Mouse (Mus musculus) lung, postnatal 10 days (tissue): Measurements from ENCODE around the gene Aurkb.

ENCODE experiments used
- DNase-seq: peaks from one replicate; pipeline ENCODE4 v3.0.0; 2021

Gene Aurkb

DNA sequence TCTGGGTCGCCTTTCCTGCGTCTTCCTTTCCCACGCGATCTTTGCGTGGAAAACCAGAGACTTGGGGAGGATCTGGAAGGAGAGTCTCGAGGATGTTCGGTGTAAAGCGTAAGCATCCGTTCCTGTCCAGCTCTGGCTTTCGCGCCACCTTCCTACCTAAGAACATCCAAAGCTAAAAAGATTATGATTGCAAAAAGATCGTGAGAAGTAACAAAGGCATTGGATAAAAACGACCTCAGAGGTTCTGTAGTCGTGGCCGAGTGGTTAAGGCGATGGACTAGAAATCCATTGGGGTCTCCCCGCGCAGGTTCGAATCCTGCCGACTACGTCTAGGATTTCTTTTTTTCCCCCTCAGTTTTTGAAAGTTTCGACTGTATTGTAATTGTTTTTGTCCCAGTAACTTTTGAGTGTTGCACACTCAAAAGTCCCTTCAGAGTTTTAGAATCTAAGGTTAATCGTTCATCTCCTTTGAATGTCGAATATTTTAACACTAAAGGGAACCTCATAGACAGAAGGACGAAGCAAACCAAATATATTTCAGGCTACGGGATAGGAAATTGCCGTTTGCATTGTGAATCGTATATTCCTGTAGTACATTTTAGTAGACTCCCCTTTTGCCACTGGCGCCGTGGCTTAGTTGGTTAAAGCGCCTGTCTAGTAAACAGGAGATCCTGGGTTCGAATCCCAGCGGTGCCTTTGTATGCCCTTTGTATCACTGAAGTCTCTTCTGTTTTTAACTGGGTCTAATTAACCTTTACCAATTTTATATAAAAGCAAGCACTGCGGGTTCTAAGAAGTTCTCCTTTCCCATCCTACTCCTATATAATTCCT is 8.0 kb upstream of the Aurkb start:
- DNase-seq: peak; percentile 80

DNA sequence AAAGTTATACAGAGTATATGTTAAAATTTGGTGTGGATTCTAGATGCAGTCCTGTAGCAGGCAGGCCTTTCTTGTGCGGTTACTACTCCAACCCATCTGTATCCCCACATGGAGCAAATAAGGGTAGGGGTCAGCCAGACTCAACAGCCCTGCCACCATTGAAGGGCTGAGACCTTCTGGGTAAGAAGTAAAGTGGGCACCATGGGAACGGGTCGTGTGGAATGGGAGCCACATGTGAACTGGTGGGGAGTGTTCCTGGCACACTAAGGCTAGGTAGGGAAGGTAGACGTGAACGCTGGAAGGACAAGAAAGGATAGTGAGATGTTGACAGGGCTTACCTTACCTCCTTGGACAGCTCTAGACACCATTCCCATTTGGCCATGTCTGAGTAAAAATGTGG is 7.3 kb upstream of the Aurkb start:
- no peak for DNase-seq

GRCm38 (mm10) chr11:69046395-69046774 is 938 bp downstream of the Aurkb start:
- DNase-seq: no peak

DNA sequence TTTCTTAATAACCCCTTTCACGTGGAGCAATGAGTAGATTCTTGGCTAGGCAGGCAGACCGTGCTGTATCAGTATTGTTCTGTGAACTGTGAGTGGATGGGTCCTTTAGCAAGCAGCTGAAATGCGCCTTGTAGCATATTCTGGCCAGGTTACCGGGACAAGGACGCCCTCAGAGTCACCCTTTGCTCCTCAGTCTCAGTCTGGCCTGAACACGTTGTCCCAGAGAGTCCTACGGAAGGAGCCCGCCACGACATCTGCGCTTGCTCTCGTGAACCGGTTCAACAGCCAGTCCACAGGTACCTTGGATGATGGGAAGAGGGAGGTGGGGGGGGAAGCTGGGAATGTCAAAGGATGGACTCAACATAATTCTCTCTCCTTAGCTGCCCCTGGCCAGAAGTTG is 2.1 kb downstream of the Aurkb start:
- DNase-seq: no peak

DNA sequence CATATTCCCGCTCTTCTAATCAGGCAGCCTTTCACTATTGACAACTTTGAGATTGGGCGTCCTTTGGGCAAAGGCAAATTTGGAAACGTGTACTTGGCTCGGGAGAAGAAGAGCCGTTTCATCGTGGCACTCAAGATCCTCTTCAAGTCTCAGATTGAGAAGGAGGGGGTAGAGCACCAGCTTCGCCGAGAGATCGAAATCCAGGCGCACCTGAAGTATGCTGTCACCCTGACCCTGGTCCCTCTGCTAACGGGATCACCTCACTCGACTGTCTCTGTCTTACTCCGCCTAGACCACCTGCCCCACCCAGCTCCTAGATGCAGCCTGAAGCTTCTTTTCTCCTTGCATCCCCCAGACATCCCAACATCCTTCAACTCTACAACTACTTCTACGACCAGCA is 2.7 kb downstream of the Aurkb start:
- DNase-seq: no peak

- DNase-seq: no peak
Observed at GRCm38 (mm10) chr11:69050748-69051147, 5.3 kb downstream of the Aurkb start.

DNA sequence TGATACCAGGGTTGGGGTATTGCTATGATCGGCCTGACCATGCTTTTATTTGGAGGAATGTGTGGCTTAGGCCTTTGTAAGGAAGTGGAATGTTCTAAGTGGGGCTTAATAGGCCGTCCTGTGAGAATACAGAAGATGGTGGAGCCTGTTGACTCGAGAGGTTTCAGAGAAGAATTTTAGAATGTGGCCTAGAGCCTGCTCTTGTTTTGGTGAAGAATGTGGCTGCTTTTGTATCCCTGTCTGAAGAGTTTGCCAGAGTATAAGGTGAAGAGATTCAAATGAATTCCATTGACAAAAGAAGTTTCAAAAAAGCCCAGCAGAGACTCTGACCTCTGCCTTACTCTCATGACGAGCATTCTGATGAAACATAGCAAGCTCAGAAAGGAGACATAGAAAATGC is 6.3 kb downstream of the Aurkb start:
- no peak for DNase-seq

- no peak for DNase-seq
Observed at GRCm38 (mm10) chr11:69052824-69053421, 7.5 kb downstream of the Aurkb start.

- DNase-seq: no peak
Observed at GRCm38 (mm10) chr11:69053848-69054247, 8.4 kb downstream of the Aurkb start.

- no peak for DNase-seq
Observed at GRCm38 (mm10) chr11:69058265-69058664, 12.8 kb downstream of the Aurkb start.

DNA sequence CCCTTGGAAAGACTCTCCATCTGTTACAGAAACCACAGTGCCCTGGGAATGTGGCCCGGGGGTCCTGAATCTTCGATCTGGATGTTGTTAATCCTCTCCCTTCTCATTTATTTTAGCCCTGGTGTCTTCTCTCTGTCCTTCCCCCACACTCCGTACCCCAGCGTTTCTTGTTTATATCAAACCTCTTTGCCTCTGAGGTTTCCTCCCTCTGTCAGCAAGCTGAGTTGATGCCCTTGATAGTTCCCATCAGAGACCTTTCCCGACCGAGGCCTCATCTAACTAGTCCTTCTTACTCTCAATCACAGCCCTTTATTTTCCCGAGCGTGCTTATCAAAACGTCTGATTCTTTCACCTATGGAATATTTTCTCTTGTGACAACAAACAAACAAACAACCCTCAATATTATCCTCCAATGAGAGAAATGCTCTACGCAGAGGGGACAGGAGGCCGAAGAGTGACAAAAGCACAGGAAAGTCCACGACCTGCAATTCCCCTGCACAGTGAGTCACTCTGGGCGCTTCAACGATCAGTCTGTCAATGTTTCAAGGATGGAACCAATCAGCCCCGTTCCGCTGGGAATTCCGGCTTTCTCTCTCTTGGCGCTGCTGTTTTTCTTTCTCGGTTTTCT is 13.4 kb downstream of the Aurkb start:
- no peak for DNase-seq

- DNase-seq: peak; percentile 97
Observed at GRCm38 (mm10) chr11:69059357-69059974, 14.0 kb downstream of the Aurkb start, which contains the start of gene Borcs6. Gene Borcs6, plus strand, starts transcription at chr11:69059717.

DNA sequence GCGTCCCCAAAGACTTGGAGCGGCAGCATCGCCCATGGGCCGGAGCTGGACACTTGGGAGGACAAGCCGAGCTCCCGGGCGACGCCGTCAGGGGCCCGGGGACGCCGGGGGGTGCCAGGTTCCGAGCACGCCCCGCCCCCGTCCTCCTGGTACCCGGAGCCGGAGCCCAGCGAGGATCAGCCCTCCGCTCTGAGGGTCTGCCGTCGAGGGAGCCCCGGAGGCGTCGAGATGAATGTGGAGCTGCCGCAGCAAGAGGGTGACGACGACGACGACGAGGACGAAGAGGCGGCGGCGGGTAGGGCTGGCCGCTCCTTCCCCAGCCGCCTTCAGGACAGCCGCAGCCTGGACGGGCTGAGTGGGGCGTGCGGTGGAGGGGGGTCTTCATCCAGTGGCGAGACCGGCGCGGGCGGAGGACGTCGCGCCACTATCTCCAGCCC is 14.5 kb downstream of the Aurkb start:
- DNase-seq: peak; percentile 67

DNA sequence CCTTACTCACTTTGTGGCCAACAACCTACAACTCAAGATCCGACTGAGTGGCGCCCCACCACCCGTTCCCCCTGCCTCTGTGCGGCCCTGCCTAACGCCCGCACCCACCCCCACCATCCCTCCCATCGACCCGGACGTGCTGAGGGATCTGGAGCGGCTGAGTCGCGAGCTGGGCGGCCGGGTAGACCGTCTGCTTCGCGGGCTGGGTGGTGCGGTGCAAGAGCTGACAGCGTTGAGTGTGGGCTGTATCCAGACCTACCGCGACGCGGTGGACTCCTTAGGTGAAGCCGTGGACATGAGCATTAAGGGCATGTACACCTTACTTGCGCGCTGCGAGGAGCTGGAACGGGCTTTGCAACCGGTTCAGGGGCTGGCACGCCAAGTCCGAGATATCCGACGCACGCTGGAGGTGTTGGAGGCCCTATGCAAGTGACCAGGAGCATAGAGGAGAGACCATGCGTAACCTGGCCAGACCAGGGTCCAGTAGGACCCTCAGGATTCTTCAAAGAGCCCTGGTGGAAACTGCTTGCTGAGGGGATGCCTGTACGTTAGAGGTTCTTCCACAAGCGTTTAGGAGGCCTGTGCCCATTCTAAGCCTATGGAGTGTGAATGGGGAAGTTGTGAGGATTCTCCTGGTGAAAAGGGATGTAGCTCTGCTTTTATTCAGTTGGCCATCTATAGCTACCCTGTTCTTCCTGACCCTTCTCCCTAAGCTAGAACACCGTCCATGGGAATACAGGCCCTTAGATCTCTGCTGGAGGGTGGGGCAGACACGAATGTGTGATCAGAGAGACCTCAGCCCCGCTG is 15.2 kb downstream of the Aurkb start:
- peak; percentile 51 for DNase-seq

GRCm38 (mm10) chr11:69061255-69061912 is 15.9 kb downstream of the Aurkb start:
- no peak for DNase-seq

DNA sequence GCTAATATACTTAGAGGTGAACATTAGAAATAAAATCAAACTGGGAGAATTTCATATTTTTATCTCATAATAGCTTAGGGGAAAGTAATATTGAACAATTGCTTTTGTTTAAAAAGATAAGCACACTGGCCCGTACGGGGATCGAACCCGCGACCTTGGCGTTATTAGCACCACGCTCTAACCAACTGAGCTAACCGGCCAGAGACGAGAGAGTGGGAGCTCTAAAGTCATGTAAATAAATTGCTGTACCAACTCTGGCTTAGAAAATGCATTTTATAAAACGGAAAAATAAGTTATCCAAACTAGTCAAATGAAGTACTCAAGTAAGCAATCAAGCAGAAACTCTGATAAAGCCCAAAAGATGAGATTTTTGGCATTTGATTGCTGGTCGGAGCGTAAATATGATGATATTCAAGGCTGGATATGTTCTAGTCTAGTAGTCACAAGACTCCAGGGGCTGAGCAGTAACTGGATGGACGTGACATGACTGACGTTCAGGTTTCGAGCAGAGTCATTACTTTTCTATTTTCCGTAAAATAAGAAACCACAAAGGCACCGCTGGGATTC is 16.8 kb downstream of the Aurkb start:
- peak; percentile 78 for DNase-seq

- peak; percentile 96 for DNase-seq
Observed at GRCm38 (mm10) chr11:69062761-69063224, 17.3 kb downstream of the Aurkb start.

DNA sequence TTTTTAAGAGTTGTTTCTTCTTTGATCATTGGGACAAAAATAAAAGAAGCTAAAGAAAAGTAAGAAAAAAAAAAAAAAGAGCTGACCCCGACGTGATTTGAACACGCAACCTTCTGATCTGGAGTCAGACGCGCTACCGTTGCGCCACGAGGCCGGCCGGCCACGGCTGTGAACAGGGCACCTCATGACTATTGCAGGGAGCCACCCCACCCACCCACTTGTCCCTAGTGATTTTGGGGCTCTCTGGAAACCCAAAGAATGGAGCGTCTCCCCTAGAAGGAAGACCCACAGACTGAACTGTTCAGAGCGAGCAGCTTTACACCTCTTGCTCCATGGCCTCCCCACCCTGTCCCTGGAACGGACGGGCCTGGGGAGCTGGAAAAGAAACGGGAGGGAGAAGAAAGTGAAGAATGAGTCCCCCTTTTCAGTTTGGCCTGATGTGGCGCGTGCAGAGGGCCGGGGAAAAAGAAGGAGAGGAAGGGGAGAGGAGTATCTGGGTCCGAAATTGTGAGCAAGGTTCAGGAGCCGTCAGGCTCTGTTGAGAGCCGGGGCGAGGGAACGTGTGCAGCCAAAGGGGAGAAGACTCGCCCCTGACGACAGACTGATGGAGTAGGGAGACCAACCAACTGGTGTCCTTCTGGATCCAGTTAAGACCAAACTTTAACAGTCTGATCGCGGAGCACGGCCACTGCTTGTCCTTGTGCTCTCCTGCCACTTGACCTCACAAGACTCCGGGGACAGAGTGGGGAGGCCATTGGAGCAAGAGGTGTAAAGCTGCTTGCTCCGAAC is 18.2 kb downstream of the Aurkb start:
- peak; percentile 87 for DNase-seq

DNA sequence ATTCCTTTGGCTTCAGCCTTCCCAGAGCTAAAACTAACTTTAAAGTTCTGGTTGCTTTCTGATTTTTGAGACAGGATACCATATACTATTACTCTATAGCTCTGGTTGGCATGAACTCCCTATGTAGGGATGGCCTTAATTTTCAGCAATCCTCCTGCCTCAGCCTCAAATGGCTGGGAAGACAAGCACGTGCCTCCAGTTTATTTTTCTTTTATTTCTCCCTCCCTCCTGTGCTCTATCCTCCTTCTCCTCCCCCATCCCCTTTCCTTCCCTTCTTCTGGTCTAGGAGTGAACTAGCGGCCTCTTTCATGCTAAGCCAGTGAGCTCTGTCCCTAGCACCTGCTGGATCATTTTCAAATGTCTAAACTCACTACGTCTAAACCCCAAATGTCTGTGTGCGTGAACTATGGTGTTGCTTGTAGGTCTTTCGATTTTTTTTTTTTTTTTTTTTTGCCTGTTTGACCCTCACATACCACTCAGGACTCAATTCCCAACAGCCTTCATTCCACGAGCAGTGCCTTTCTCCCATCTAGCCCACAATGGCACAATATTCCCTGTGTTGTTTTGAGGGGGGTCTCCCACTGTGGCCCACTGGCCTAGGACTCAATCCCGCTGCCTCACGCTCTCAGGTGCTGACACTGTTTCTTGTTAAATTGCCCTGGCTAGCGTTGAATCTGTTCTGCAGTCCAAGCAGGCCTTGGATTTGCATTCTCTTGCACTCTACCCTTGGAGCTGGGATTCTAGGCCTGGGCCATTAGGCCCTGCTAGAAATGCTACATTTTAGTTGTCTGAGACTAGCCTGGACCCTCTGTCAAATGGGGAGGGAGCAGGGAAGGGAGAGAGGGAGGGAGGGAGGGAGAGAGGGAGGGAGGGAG is 19.0 kb downstream of the Aurkb start:
- no peak for DNase-seq
